Mouse (Mus musculus) stomach, embryonic 16.5 days (tissue): ENCODE data around the gene Aars2. TPM values are rescaled to one million over a fixed set of nuclear protein-coding genes. Genes with fewer than 3 reads are reported as not detected.

Experiments used
- ATAC-seq: fragments of 200-750 bp; cut with Nextera tagmentation; 2 replicates; pipeline ENCODE4 v1.8.0; 2017; ENCODE audit warnings: moderate number of reproducible peaks, moderate TSS enrichment; ENCODE audit not compliant: insufficient read depth, low FRiP score
- H3K27ac ChIP-seq: fragments of 300-500 bp; sonication (generic); 2 replicates; pipeline ENCODE4 v1.5.1; 2014; ENCODE audit warnings: low read length
- H3K27me3 ChIP-seq: fragments of 300-500 bp; sonication (generic); 2 replicates; pipeline ENCODE4 v1.6.1; 2014; ENCODE audit warnings: low read length, control low read depth, mixed read lengths; ENCODE audit not compliant: control insufficient read depth, insufficient read depth
- H3K36me3 ChIP-seq: fragments of 300-500 bp; sonication (generic); 2 replicates; pipeline ENCODE4 v1.6.1; 2014; ENCODE audit warnings: low read length; ENCODE audit not compliant: control insufficient read depth, insufficient read depth
- H3K4me1 ChIP-seq: fragments of 300-500 bp; sonication (generic); 2 replicates; pipeline ENCODE4 v1.6.1; 2014; ENCODE audit warnings: low read length, control low read depth, mixed read lengths; ENCODE audit not compliant: control insufficient read depth, insufficient read depth
- H3K4me2 ChIP-seq: fragments of 300-500 bp; sonication (generic); 2 replicates; pipeline ENCODE4 v1.6.1; 2014; ENCODE audit warnings: low read depth, low read length, mixed read lengths
- H3K4me3 ChIP-seq: fragments of 300-500 bp; sonication (generic); replicated peaks from 2 replicates; pipeline ENCODE4 v1.5.1; 2014; ENCODE audit warnings: mild to moderate bottlenecking, low read length
- H3K9ac ChIP-seq: fragments of 300-500 bp; sonication (generic); 2 replicates; pipeline ENCODE4 v1.6.1; 2014; ENCODE audit warnings: low read length
- H3K9me3 ChIP-seq: fragments of 300-500 bp; sonication (generic); replicated peaks from 2 replicates; pipeline ENCODE4 v1.6.1; 2016; ENCODE audit warnings: low read length, control low read depth; ENCODE audit not compliant: control insufficient read depth
- WGBS: fragments of 180-500 bp; shearing (Covaris S2); extraction: QIAGEN DNeasy Blood & Tissue Kit; methylation state at CpG from one replicate; pipeline ENCODE4 v1.1.7; 2014; 5-methylcytosine and 5-hydroxymethylcytosine counted together
- polyA plus RNA-seq: library from polyadenylated mRNA; unstranded; fragments of >200 nt; fragmentation: Nextera tagmentation; extraction: Ambion mirVana; gene quantifications from 2 replicates; pipeline ENCODE4 v1.2.1, GENCODE M21; 2015

The Aars2 gene
- polyA plus RNA-seq, 1 experiment from 2014 or later, result 17.0 TPM

DNA sequence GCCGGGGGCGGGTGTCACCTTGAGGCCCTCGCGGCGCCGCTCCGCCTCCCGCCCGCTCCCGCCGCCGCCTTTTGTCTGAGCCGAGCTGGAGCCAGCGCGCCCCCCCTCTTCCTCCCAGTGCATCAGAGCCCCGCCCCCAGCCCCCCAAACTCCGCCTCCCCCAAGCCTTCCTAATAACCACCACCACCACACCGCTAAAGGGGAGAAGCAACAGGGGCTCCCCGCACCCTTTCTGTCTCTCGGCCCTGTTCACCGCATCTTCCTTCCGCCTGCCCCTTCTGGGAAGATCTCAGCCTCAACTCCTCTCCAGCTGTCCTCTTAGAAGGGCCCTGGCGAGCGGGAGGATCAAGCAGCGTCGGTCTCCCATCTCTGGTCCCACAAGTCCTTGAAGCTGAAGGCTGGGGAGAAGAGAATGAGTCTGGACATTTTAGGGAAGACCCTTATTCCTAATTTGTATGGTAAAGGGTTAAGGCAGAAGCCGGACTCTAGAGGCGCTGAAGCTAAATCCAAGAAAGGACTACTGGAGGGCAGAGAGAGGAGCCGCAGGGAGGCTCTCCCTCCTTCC is 43.1 kb downstream of the Aars2 start, which contains the start of gene Tmem151b:
Gene Tmem151b (minus strand): TSS at position 61 of the 565 bp plus-strand sequence.
- ATAC-seq, result peak; percentile 37; the same call in 1 of the 2 replicates
- H3K9me3 ChIP-seq, result no peaks in the 10 kb centered on the region
- peak within 1 kb of the TSS; percentile 80 for H3K9ac ChIP-seq
- 2% methylated on average over 22 of the region's 29 CpGs for WGBS
- H3K4me2 ChIP-seq, result peak within 1 kb of the TSS; percentile 98
- H3K27me3 ChIP-seq, result peaks cover 42% of the 10 kb centered on the region
- H3K4me1 ChIP-seq, result peaks cover 13% of the 10 kb centered on the region
- peak within 1 kb of the TSS; percentile 67 for H3K4me3 ChIP-seq
- H3K36me3 ChIP-seq, result no peaks in the 10 kb centered on the region
- H3K27ac ChIP-seq, result no peak within 1 kb of the TSS

DNA sequence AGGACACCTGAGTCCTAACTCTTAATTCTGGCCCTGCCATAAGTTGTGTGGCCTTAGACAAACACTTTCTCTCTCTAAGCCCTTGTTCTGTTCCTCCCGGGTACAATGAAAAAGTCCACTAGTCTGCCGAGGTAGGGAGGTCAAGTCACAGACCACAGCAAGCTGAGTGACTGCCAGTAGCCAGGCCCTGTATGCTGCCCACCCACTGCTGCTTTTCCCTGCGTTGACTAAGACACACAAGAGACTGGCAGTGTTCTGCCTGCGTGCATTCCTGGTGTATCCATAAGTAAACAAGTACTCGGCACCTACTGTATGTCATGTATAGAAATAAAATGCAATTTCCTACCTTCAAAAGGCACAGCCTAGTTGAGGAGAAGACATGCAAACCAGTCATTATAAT is 43.6 kb downstream of the Aars2 start:
- H3K27me3 ChIP-seq, result peaks cover 36% of the 10 kb centered on the region
- H3K4me3 ChIP-seq, result no peak overlapping the region
- peaks cover 9% of the 10 kb centered on the region for H3K4me1 ChIP-seq
- no peaks in the 10 kb centered on the region for H3K36me3 ChIP-seq
- no peaks in the 10 kb centered on the region for H3K9me3 ChIP-seq
- no peak for ATAC-seq
- H3K9ac ChIP-seq, result no peak overlapping the region
- H3K27ac ChIP-seq, result no peak overlapping the region
- peak overlapping the region; percentile 98; the same call in 1 of the 2 replicates for H3K4me2 ChIP-seq
- WGBS, result 15% methylated on average over 5 of the region's 5 CpGs

DNA sequence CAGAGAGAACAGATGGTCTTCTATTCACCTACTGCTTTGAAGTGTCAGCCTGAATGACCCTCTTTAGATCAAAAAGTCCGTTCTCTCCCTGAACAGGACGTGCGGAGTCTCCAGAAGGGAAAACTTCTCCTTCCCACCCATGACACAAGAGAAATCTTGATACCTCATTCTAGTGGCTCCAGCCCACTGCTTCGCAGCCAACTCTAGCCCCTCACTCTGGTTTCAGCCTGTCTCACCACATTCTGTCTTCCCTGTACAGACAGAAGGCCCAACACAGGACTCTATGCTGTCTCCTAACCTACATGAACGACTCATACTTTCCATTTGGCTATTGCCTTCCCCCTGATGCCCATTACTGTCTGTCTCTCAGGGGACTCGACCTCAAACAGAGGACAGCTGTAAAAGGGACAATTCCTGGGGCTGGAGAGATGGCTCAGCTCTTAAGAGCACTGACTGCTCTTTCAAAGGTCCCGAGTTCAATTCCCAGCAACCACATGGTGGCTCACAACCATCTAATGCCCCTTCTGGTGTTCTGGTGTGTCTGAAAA is 44.7 kb downstream of the Aars2 start:
- H3K4me3 ChIP-seq, result no peak overlapping the region
- H3K4me1 ChIP-seq, result peaks cover 13% of the 10 kb centered on the region
- no peaks in the 10 kb centered on the region for H3K36me3 ChIP-seq
- H3K9ac ChIP-seq, result no peak overlapping the region
- H3K4me2 ChIP-seq, result no peak overlapping the region
- peaks cover 26% of the 10 kb centered on the region for H3K27me3 ChIP-seq
- H3K9me3 ChIP-seq, result no peaks in the 10 kb centered on the region
- WGBS, result 58% methylated on average over 7 of the region's 7 CpGs
- no peak overlapping the region for H3K27ac ChIP-seq
- no peak for ATAC-seq

DNA sequence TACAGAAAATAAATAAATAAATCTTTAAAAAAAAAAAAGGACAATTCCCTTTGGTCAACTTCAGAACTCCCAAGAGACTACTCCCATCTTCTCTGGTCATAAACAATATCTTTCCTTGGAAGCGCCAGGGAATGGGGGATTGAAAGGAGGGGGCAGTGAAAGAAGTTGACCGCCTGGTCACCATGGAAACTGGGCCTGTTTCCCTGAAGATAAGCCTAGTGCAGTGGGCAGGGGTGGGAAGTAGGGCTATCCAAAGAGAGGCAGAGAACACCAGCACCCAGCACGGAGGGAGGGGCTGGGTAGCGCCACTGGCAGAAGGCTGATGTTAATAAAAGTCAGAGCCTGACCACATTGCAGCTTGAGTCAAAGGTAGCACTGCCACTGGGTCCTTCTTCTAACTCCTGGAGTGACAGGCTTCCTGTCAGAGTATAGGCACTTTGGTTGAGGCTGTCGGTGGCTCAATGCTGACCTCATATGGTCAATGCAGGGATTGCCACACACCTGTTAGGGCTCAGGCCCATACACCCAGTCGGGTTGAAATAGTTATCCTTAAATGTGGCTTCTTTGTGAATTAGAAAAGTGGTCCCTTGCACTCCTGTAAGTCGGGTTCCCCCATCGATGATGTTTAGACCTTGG is 45.3 kb downstream of the Aars2 start:
- Histone ChIP-seq H3K4me3 (no peak overlapping the region), H3K4me1 (peaks cover 13% of the 10 kb centered on the region), H3K36me3 (no peaks in the 10 kb centered on the region), H3K27ac (no peak overlapping the region), H3K27me3 (peaks cover 26% of the 10 kb centered on the region), H3K9ac (no peak overlapping the region), H3K9me3 (no peaks in the 10 kb centered on the region), H3K4me2 (no peak overlapping the region)
- 4% methylated on average over 8 of the region's 8 CpGs for WGBS
- 0 out of 2 replicates have a peak, but pooled peaks have one; percentile 24 for ATAC-seq

DNA sequence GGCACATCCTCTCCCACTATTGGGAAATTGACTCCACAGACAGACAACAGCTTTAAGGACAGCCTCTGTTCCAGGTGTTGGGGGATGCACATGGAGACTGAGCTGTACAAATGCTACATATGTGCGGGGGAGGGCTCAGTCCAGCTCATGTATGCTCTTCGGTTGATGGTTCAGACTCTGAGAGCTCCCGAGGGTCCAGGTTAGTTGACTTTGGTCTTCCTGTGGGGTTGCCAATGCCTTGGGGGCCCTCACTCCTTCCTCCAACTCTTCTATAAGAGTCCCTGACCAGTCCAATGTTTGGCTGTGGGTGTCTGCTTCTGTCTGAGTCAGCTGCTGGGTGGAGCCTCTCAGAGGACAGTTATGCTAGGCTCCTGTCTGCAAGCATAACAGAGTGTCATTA is 46.4 kb downstream of the Aars2 start:
- Histone ChIP-seq H3K27me3 (peaks cover 17% of the 10 kb centered on the region), H3K4me1 (peaks cover 13% of the 10 kb centered on the region), H3K4me2 (no peak overlapping the region), H3K9me3 (no peaks in the 10 kb centered on the region), H3K9ac (no peak overlapping the region), H3K27ac (no peak overlapping the region), H3K4me3 (no peak overlapping the region), H3K36me3 (no peaks in the 10 kb centered on the region)
- no peak for ATAC-seq
- 79% methylated on average over 3 of the region's 3 CpGs for WGBS

DNA sequence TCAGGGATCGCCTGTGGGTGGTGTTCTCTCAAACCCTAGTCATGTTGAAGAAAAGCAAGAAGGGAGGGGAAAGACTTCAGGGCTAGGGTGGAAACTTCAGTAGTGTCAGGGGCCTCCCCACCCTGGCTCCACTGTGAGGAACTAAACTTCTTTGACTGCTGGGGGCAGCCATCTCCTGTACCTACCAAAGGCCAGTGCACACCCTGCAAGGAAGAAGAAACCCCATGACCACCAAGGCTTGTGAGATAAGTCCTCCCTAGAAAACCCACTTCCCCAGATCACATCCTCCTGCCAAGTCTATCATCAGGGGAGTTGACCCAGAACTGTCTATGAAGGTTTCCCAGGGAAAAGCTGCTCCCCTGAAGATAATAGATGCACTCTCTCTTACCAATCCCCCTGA is 47.8 kb downstream of the Aars2 start:
- no peak for ATAC-seq
- H3K9me3 ChIP-seq, result no peaks in the 10 kb centered on the region
- 53% methylated on average over 1 of the region's 1 CpGs for WGBS
- H3K4me2 ChIP-seq, result no peak overlapping the region
- H3K27ac ChIP-seq, result no peak overlapping the region
- no peaks in the 10 kb centered on the region for H3K36me3 ChIP-seq
- H3K9ac ChIP-seq, result no peak overlapping the region
- H3K4me1 ChIP-seq, result peaks cover 13% of the 10 kb centered on the region
- no peak overlapping the region for H3K4me3 ChIP-seq
- H3K27me3 ChIP-seq, result peaks cover 12% of the 10 kb centered on the region

DNA sequence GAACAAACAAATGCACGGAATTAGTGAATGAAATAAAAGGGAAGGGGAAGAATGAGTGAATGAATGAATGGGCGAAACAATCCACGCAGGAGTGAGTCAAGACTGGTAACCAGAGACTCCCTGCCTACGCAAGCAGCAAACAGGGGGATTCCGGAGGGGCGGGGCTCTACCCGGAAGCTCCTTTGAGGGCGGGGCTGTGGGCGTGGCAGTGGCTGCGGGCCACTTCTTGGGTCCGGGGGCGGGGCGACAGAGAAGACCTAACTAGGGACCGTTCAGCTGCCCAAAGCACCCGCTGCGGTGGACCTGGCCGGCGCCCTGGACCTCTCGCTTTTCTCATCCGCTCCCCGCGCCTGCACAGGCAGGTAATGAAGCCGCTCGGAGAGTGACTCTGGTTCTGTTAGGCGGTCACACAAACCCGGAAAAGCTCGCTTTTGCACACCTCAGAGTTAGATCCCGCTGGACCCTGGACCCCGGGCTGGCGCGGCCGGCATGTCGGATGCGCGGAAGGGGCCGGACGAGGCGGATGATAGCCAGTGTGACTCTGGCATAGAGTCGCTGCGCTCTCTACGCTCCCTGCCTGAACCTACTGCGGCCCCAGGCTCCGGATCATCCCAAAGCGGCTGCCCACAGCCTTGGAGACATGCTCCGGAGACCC is 48.9 kb downstream of the Aars2 start, which contains the start of gene Nfkbie:
Gene Nfkbie (plus strand): TSS at position 252 of the 655 bp plus-strand sequence.
- Histone ChIP-seq H3K4me3 (peak within 1 kb of the TSS; percentile 72), H3K36me3 (no peaks in the 10 kb centered on the region), H3K9ac (peak within 1 kb of the TSS; percentile 76), H3K4me2 (peak within 1 kb of the TSS; percentile 97), H3K27me3 (peaks cover 9% of the 10 kb centered on the region), H3K4me1 (peaks cover 4% of the 10 kb centered on the region; the same call in 1 of the 2 replicates), H3K9me3 (no peaks in the 10 kb centered on the region), H3K27ac (peak within 1 kb of the TSS; percentile 8; the same call in 1 of the 2 replicates)
- peak; percentile 87 for ATAC-seq
- under 1% methylated on average over 45 of the region's 45 CpGs for WGBS

DNA sequence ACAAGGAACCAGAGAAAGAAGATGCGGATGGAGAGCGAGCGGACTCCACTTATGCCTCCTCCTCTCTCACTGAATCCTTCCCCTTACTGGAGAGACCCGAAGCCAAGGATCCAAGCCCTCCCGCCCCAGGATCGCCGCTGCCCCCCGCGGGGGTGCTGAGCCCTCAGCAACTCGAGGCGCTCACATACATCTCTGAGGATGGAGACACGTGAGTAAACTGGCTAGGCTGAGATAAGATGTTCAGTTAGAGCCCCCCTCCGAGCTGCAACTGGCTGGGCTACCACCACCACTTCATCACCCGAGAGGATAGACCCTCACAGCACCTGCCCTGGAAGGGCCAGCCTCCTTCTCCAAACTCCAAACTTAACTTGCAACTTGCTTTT is 49.5 kb downstream of the Aars2 start:
- no peaks in the 10 kb centered on the region for H3K9me3 ChIP-seq
- no peak overlapping the region for H3K27ac ChIP-seq
- H3K4me2 ChIP-seq, result peak overlapping the region; percentile 97
- peaks cover 9% of the 10 kb centered on the region for H3K27me3 ChIP-seq
- H3K4me3 ChIP-seq, result peak overlapping the region; percentile 72
- H3K36me3 ChIP-seq, result no peaks in the 10 kb centered on the region
- peaks cover 4% of the 10 kb centered on the region; the same call in 1 of the 2 replicates for H3K4me1 ChIP-seq
- WGBS, result 2% methylated on average over 14 of the region's 14 CpGs
- H3K9ac ChIP-seq, result peak overlapping the region; percentile 76
- ATAC-seq, result no peak
